Mouse (Mus musculus) liver, adult 2 months (tissue): ENCODE measurements at regions not wholly inside any gene's neighbourhood (a gene's known extent, or its start where the extent isn't known, plus 50 kb on each side); places are given as distances from the start of the nearest gene placed in this dataset.

ENCODE experiments used
- DNase-seq: peaks from one replicate; pipeline ENCODE4 v3.0.0-alpha.2; 2011; ENCODE audit warnings: low read depth, low spot score; ENCODE audit errors: extremely low read depth
- H3K27ac ChIP-seq: fragments of 200-500 bp; replicated peaks from 2 replicates; pipeline ENCODE4 v1.5.1; 2012; ENCODE audit warnings: low read depth, mild to moderate bottlenecking, control low read depth, inconsistent platforms, low read length; ENCODE audit not compliant: insufficient read depth
- H3K27me3 ChIP-seq: fragments of 200-500 bp; 2 replicates; pipeline ENCODE4 v1.6.1; 2012; ENCODE audit warnings: mild to moderate bottlenecking, moderate library complexity, low read length, inconsistent platforms; ENCODE audit not compliant: control insufficient read depth, insufficient read depth
- H3K36me3 ChIP-seq: fragments of 200-500 bp; 2 replicates; pipeline ENCODE4 v1.6.1; 2012; ENCODE audit warnings: low read length, inconsistent platforms; ENCODE audit not compliant: control insufficient read depth, insufficient read depth
- H3K4me1 ChIP-seq: fragments of 200-500 bp; 2 replicates; pipeline ENCODE4 v1.6.1; 2011; ENCODE audit warnings: low read length; ENCODE audit not compliant: control insufficient read depth, insufficient read depth
- H3K4me3 ChIP-seq: fragments of 200-500 bp; 2 replicates; pipeline ENCODE4 v1.5.1; 2011; ENCODE audit warnings: low read depth, mild to moderate bottlenecking, control low read depth, low read length, moderate library complexity; ENCODE audit not compliant: insufficient read depth
- H3K79me2 ChIP-seq: fragments of 200-500 bp; 2 replicates; pipeline ENCODE4 v1.6.1; 2012; ENCODE audit warnings: inconsistent platforms, mild to moderate bottlenecking, low read length, moderate library complexity; ENCODE audit not compliant: control insufficient read depth, insufficient read depth
- H3K9ac ChIP-seq: fragments of 200-500 bp; 2 replicates; pipeline ENCODE4 v1.6.1; 2012; ENCODE audit warnings: low read depth, mild to moderate bottlenecking, control low read depth, inconsistent platforms, low read length
- CTCF ChIP-seq: fragments of 200-500 bp; IDR thresholded peaks from 2 replicates; pipeline ENCODE4 v1.5.1; 2011; ENCODE audit warnings: low read depth, low read length, control low read depth
- POLR2A ChIP-seq: fragments of 200-500 bp; IDR thresholded peaks from 2 replicates; pipeline ENCODE4 v1.6.1; 2011; ENCODE audit warnings: low read length, control low read depth; ENCODE audit not compliant: insufficient read depth; ENCODE audit errors: extremely low read depth
- WGBS: fragments of 180-500 bp; shearing (Covaris S2); methylation state at CpG from one replicate; pipeline ENCODE4 v1.1.7; 2018; 5-methylcytosine and 5-hydroxymethylcytosine counted together

GRCm38 (mm10) chr14:95645980-95646379 lies 235.1 kb upstream of the 4921530L21Rik start:
- no peaks in the 10 kb centered on the region for H3K79me2 ChIP-seq
- H3K27me3 ChIP-seq, result no peaks in the 10 kb centered on the region
- WGBS, result 38% methylated on average over 6 of the region's 6 CpGs
- H3K27ac ChIP-seq, result no peak overlapping the region
- no peak overlapping the region for H3K9ac ChIP-seq
- H3K4me3 ChIP-seq, result no peak overlapping the region
- H3K36me3 ChIP-seq, result no peaks in the 10 kb centered on the region
- DNase-seq, result no peak
- TF ChIP-seq CTCF, result no peak
- no peak for TF ChIP-seq POLR2A
- no peaks in the 10 kb centered on the region for H3K4me1 ChIP-seq

- H3K27ac ChIP-seq, result no peak overlapping the region
- H3K4me1 ChIP-seq, result no peaks in the 10 kb centered on the region
- no peak for TF ChIP-seq POLR2A
- no peak for TF ChIP-seq CTCF
- H3K4me3 ChIP-seq, result no peak overlapping the region
- H3K79me2 ChIP-seq, result no peaks in the 10 kb centered on the region
- no peak for DNase-seq
- no peaks in the 10 kb centered on the region for H3K27me3 ChIP-seq
- no peaks in the 10 kb centered on the region for H3K36me3 ChIP-seq
- H3K9ac ChIP-seq, result no peak overlapping the region
- WGBS, result 58% methylated on average over 1 of the region's 1 CpGs
Observed at GRCm38 (mm10) chr14:95659552-95659951, 221.5 kb upstream of the 4921530L21Rik start.

- H3K36me3 ChIP-seq, result no peaks in the 10 kb centered on the region
- WGBS, result 67% methylated on average over 1 of the region's 1 CpGs
- H3K79me2 ChIP-seq, result no peaks in the 10 kb centered on the region
- H3K4me3 ChIP-seq, result no peak overlapping the region
- DNase-seq, result no peak
- no peak for TF ChIP-seq CTCF
- TF ChIP-seq POLR2A, result no peak
- no peaks in the 10 kb centered on the region for H3K4me1 ChIP-seq
- no peak overlapping the region for H3K9ac ChIP-seq
- no peak overlapping the region for H3K27ac ChIP-seq
- no peaks in the 10 kb centered on the region for H3K27me3 ChIP-seq
Observed at GRCm38 (mm10) chr14:95660862-95661261, 220.2 kb upstream of the 4921530L21Rik start.

- H3K4me1 ChIP-seq, result no peaks in the 10 kb centered on the region
- no peak overlapping the region for H3K9ac ChIP-seq
- H3K27me3 ChIP-seq, result no peaks in the 10 kb centered on the region
- no peaks in the 10 kb centered on the region for H3K36me3 ChIP-seq
- H3K4me3 ChIP-seq, result no peak overlapping the region
- no peaks in the 10 kb centered on the region for H3K79me2 ChIP-seq
- 88% methylated on average over 3 of the region's 3 CpGs for WGBS
- H3K27ac ChIP-seq, result no peak overlapping the region
- TF ChIP-seq POLR2A (no peak), CTCF (no peak)
- DNase-seq, result no peak
Observed at GRCm38 (mm10) chr14:95661416-95661815, 219.6 kb upstream of the 4921530L21Rik start.

- WGBS, result 69% methylated on average over 1 of the region's 1 CpGs
- Histone ChIP-seq H3K79me2 (no peaks in the 10 kb centered on the region), H3K4me1 (no peaks in the 10 kb centered on the region), H3K27ac (no peak overlapping the region), H3K4me3 (no peak overlapping the region), H3K27me3 (no peaks in the 10 kb centered on the region), H3K36me3 (no peaks in the 10 kb centered on the region), H3K9ac (no peak overlapping the region)
- DNase-seq, result no peak
- TF ChIP-seq CTCF (no peak), POLR2A (no peak)
Observed at GRCm38 (mm10) chr14:95687448-95687847, 193.6 kb upstream of the 4921530L21Rik start.

- Histone ChIP-seq H3K4me3 (no peak overlapping the region), H3K79me2 (no peaks in the 10 kb centered on the region)
- TF ChIP-seq POLR2A (no peak), CTCF (no peak)
Observed at GRCm38 (mm10) chr14:95688611-95689010, 192.4 kb upstream of the 4921530L21Rik start.

More at GRCm38 (mm10) chr14:95688611-95689010, 192.4 kb upstream of the 4921530L21Rik start:
- Histone ChIP-seq H3K27me3 (no peaks in the 10 kb centered on the region), H3K9ac (no peak overlapping the region), H3K36me3 (no peaks in the 10 kb centered on the region), H3K27ac (no peak overlapping the region), H3K4me1 (no peaks in the 10 kb centered on the region)
- DNase-seq, result no peak
